Mouse (Mus musculus) erythroid progenitor cell, adult 5-6 weeks (primary cell): ENCODE results near the gene Gm20869. TPM values are rescaled to one million over a fixed set of nuclear protein-coding genes. Genes with fewer than 3 reads are reported as not detected.
"Not testable (repeated sequence)": the region's sequence is repeated elsewhere in the genome, so short reads cannot be mapped to it uniquely, and the experiment has no call there.

Experiments
- ATAC-seq: replicated peaks from 2 replicates; pipeline ENCODE4 v1.8.0; 2016; ENCODE audit warnings: moderate number of reproducible peaks, mild to moderate bottlenecking, moderate TSS enrichment, inconsistent platforms; ENCODE audit not compliant: poor library complexity, low FRiP score, severe bottlenecking
- total RNA-seq, 2 experiments: library from RNA; stranded (forward) in 1 of 2; stranded (reverse) in 1 of 2; fragments of 150-400 nt in 1 of 2; fragments of 186-747, 209-891 nt in 1 of 2; gene quantifications; 2 replicates each; pipeline versions ENCODE4 v1.2.3 to v1.2.4; 2015 to 2017; ENCODE audit warnings: low replicate concordance in 2 of 2

Gm20869 gene
- total RNA-seq (2015; ENCODE audit: low replicate concordance) (not detected in 2 replicates), total RNA-seq (2017; ENCODE audit: low replicate concordance) (not detected in 2 replicates)

GRCm38 (mm10) chrY:71469149-71469548, at the start of gene Gm20869:
TSS of gene Gm20869 (plus strand) at chrY:71469449.
- ATAC-seq, result not testable (repeated sequence)

Other genes with a start within 250 kb of the Gm20869 start
- not detected in 2 replicates for gene Gm20870, start 222.6 kb downstream of the Gm20869 start, total RNA-seq (2015; ENCODE audit: low replicate concordance)
- gene Gm20870, start 222.6 kb downstream of the Gm20869 start, total RNA-seq (2017; ENCODE audit: low replicate concordance), result not detected in 2 replicates